Mouse (Mus musculus) v-Abl transformed pro-B cells (cell line): Measurements from ENCODE around the gene Prkd1.

Source experiments
- in situ Hi-C, 2 experiments: fragments of 400-800 bp; cut with MboI; formaldehyde crosslinking; loops; one replicate each; pipeline ENCODE4 v1.15.1; 2025; ENCODE audit not compliant: unreplicated experiment in 2 of 2

Prkd1 gene

GRCm38 (mm10) chr12:50560536-50560935, 88.4 kb downstream of the Prkd1 start:
- in situ Hi-C loops: no loop called here

GRCm38 (mm10) chr12:50558231-50558630, 90.7 kb downstream of the Prkd1 start:
- in situ Hi-C loops: no loop called here

GRCm38 (mm10) chr12:50554214-50554613, 94.7 kb downstream of the Prkd1 start:
- in situ Hi-C loops: no loop called here

- in situ Hi-C loops: no loop called here
These were observed 98.9 kb downstream of the Prkd1 start for GRCm38 (mm10) chr12:50549860-50550555.

GRCm38 (mm10) chr12:50546394-50546793, 102.5 kb downstream of the Prkd1 start:
- in situ Hi-C loops: no loop called here

- in situ Hi-C loops: no loop called here
These were observed 103.3 kb downstream of the Prkd1 start for GRCm38 (mm10) chr12:50545610-50545919.

- in situ Hi-C loops: no loop called here
These were observed 103.9 kb downstream of the Prkd1 start for GRCm38 (mm10) chr12:50544855-50545609.

GRCm38 (mm10) chr12:50540793-50541192, 108.1 kb downstream of the Prkd1 start:
- in situ Hi-C loops: no loop called here

- in situ Hi-C loops: no loop called here
These were observed 110.5 kb downstream of the Prkd1 start for GRCm38 (mm10) chr12:50538296-50538965.

GRCm38 (mm10) chr12:50537761-50538160, 111.1 kb downstream of the Prkd1 start:
- in situ Hi-C loops: no loop called here

- in situ Hi-C loops: no loop called here
These were observed 111.9 kb downstream of the Prkd1 start for GRCm38 (mm10) chr12:50537006-50537405.

GRCm38 (mm10) chr12:50528633-50529032, 120.3 kb downstream of the Prkd1 start:
- in situ Hi-C loops: no loop called here

- in situ Hi-C loops: no loop called here
These were observed 124.8 kb downstream of the Prkd1 start for GRCm38 (mm10) chr12:50524061-50524460.

GRCm38 (mm10) chr12:50514526-50514925, 134.4 kb downstream of the Prkd1 start:
- in situ Hi-C loops: no loop called here

- in situ Hi-C loops: no loop called here
These were observed 137.2 kb downstream of the Prkd1 start for GRCm38 (mm10) chr12:50511486-50512225.

- in situ Hi-C loops: no loop called here
These were observed 140.1 kb downstream of the Prkd1 start for GRCm38 (mm10) chr12:50508762-50509161.

- in situ Hi-C loops: no loop called here
These were observed 148.9 kb downstream of the Prkd1 start for GRCm38 (mm10) chr12:50499796-50500504.

- in situ Hi-C loops: no loop called here
These were observed 152.9 kb downstream of the Prkd1 start for GRCm38 (mm10) chr12:50496006-50496405.

GRCm38 (mm10) chr12:50479784-50480183, 169.1 kb downstream of the Prkd1 start:
- in situ Hi-C loops: no loop called here

- in situ Hi-C loops: no loop called here
These were observed 191.7 kb downstream of the Prkd1 start for GRCm38 (mm10) chr12:50457151-50457550.
